Mouse (Mus musculus): ENCODE results near the gene Etv6. TPM values are rescaled to one million over a fixed set of nuclear protein-coding genes. Genes with fewer than 3 reads are reported as not detected.

Gene Etv6
- polyA plus RNA-seq, 1 experiment from 2014 or later: 16.5 TPM

- no peak for ATAC-seq (replicated peaks; ENCODE audit: low FRiP score, low TSS enrichment, low read depth)
Measured at GRCm38 (mm10) chr6:134256369-134256768, 220.9 kb downstream of the Etv6 start.

GRCm38 (mm10) chr6:134259913-134260312 is 224.4 kb downstream of the Etv6 start:
- H3K27me3 ChIP-seq (replicated peaks; ENCODE audit: control insufficient read depth, insufficient read depth, low read length): no peaks in the 10 kb centered on the region
- H3K9me3 ChIP-seq (ENCODE audit: control insufficient read depth, low read length): peaks cover 6% of the 10 kb centered on the region; the same call in 1 of the 2 replicates
- H3K4me3 ChIP-seq (ENCODE audit: low read depth, low read length): no peak overlapping the region
- no peak overlapping the region for H3K9ac ChIP-seq (ENCODE audit: low read length)
- 92% methylated on average over 8 of the region's 8 CpGs for WGBS
- no peak for DNase-seq (ENCODE audit: low spot score)
- H3K36me3 ChIP-seq (ENCODE audit: control insufficient read depth, insufficient read depth, low read length): peaks cover 37% of the 10 kb centered on the region
- H3K27ac ChIP-seq (ENCODE audit: low read depth): no peak overlapping the region
- H3K4me1 ChIP-seq (replicated peaks; ENCODE audit: control insufficient read depth, insufficient read depth, low read length): no peaks in the 10 kb centered on the region
- no peak overlapping the region for H3K4me2 ChIP-seq (ENCODE audit: low read length)
- no peak for ATAC-seq (replicated peaks; ENCODE audit: low FRiP score, low TSS enrichment, low read depth)

More at GRCm38 (mm10) chr6:134256369-134256768, 220.9 kb downstream of the Etv6 start:
- 72% methylated on average over 3 of the region's 3 CpGs for WGBS
- H3K9ac ChIP-seq (ENCODE audit: low read length): no peak overlapping the region
- no peaks in the 10 kb centered on the region for H3K4me1 ChIP-seq (replicated peaks; ENCODE audit: control insufficient read depth, insufficient read depth, low read length)
- no peak for DNase-seq (ENCODE audit: low spot score)
- no peaks in the 10 kb centered on the region for H3K27me3 ChIP-seq (replicated peaks; ENCODE audit: control insufficient read depth, insufficient read depth, low read length)
- H3K9me3 ChIP-seq (ENCODE audit: control insufficient read depth, low read length): peaks cover 6% of the 10 kb centered on the region; the same call in 1 of the 2 replicates
- H3K36me3 ChIP-seq (ENCODE audit: control insufficient read depth, insufficient read depth, low read length): peaks cover 8% of the 10 kb centered on the region
- no peak overlapping the region for H3K27ac ChIP-seq (ENCODE audit: low read depth)
- H3K4me3 ChIP-seq (ENCODE audit: low read depth, low read length): no peak overlapping the region
- no peak overlapping the region for H3K4me2 ChIP-seq (ENCODE audit: low read length)

- peaks cover 55% of the 10 kb centered on the region for H3K36me3 ChIP-seq (ENCODE audit: control insufficient read depth, insufficient read depth, low read length)
- 67% methylated on average over 3 of the region's 3 CpGs for WGBS
Measured at GRCm38 (mm10) chr6:134261904-134262303, 226.4 kb downstream of the Etv6 start.

GRCm38 (mm10) chr6:134262383-134262782 is 226.9 kb downstream of the Etv6 start:
- peak overlapping the region; percentile 38; the same call in 1 of the 2 replicates for H3K27ac ChIP-seq (ENCODE audit: low read depth)
- 88% methylated on average over 4 of the region's 4 CpGs for WGBS

More at GRCm38 (mm10) chr6:134261904-134262303, 226.4 kb downstream of the Etv6 start:
- H3K4me2 ChIP-seq (ENCODE audit: low read length): no peak overlapping the region
- no peak for ATAC-seq (replicated peaks; ENCODE audit: low FRiP score, low TSS enrichment, low read depth)
- H3K4me3 ChIP-seq (ENCODE audit: low read depth, low read length): no peak overlapping the region
- no peaks in the 10 kb centered on the region for H3K4me1 ChIP-seq (replicated peaks; ENCODE audit: control insufficient read depth, insufficient read depth, low read length)
- no peak overlapping the region for H3K27ac ChIP-seq (ENCODE audit: low read depth)
- H3K9ac ChIP-seq (ENCODE audit: low read length): no peak overlapping the region
- H3K27me3 ChIP-seq (replicated peaks; ENCODE audit: control insufficient read depth, insufficient read depth, low read length): no peaks in the 10 kb centered on the region
- DNase-seq (ENCODE audit: low spot score): no peak
- peaks cover 6% of the 10 kb centered on the region; the same call in 1 of the 2 replicates for H3K9me3 ChIP-seq (ENCODE audit: control insufficient read depth, low read length)

GRCm38 (mm10) chr6:134262911-134263607 is 227.6 kb downstream of the Etv6 start:
- H3K27ac ChIP-seq (ENCODE audit: low read depth): 0 out of 2 replicates have a peak overlapping the region, but pooled peaks have one; percentile 38
- H3K9ac ChIP-seq (ENCODE audit: low read length): no peak overlapping the region
- DNase-seq (ENCODE audit: low spot score) (no peak), ATAC-seq (replicated peaks; ENCODE audit: low FRiP score, low TSS enrichment, low read depth) (no peak; the same call in 1 of the 2 replicates)
- H3K4me3 ChIP-seq (ENCODE audit: low read depth, low read length): no peak overlapping the region
- peaks cover 6% of the 10 kb centered on the region; the same call in 1 of the 2 replicates for H3K9me3 ChIP-seq (ENCODE audit: control insufficient read depth, low read length)
- no peaks in the 10 kb centered on the region for H3K27me3 ChIP-seq (replicated peaks; ENCODE audit: control insufficient read depth, insufficient read depth, low read length)
- no peak overlapping the region for H3K4me2 ChIP-seq (ENCODE audit: low read length)
- WGBS: 65% methylated on average over 6 of the region's 6 CpGs
- H3K4me1 ChIP-seq (replicated peaks; ENCODE audit: control insufficient read depth, insufficient read depth, low read length): no peaks in the 10 kb centered on the region
- H3K36me3 ChIP-seq (ENCODE audit: control insufficient read depth, insufficient read depth, low read length): peaks cover 65% of the 10 kb centered on the region

More at GRCm38 (mm10) chr6:134262383-134262782, 226.9 kb downstream of the Etv6 start:
- no peak for DNase-seq (ENCODE audit: low spot score)
- no peak for ATAC-seq (replicated peaks; ENCODE audit: low FRiP score, low TSS enrichment, low read depth)
- Histone ChIP-seq H3K9ac (ENCODE audit: low read length) (no peak overlapping the region), H3K4me3 (ENCODE audit: low read depth, low read length) (no peak overlapping the region), H3K9me3 (ENCODE audit: control insufficient read depth, low read length) (peaks cover 6% of the 10 kb centered on the region; the same call in 1 of the 2 replicates), H3K27me3 (replicated peaks; ENCODE audit: control insufficient read depth, insufficient read depth, low read length) (no peaks in the 10 kb centered on the region), H3K4me1 (replicated peaks; ENCODE audit: control insufficient read depth, insufficient read depth, low read length) (no peaks in the 10 kb centered on the region), H3K4me2 (ENCODE audit: low read length) (no peak overlapping the region), H3K36me3 (ENCODE audit: control insufficient read depth, insufficient read depth, low read length) (peaks cover 60% of the 10 kb centered on the region)

- no peak overlapping the region for H3K9ac ChIP-seq (ENCODE audit: low read length)
- no peak overlapping the region for H3K4me2 ChIP-seq (ENCODE audit: low read length)
- 88% methylated on average over 2 of the region's 2 CpGs for WGBS
- H3K27ac ChIP-seq (ENCODE audit: low read depth): no peak overlapping the region
- no peaks in the 10 kb centered on the region for H3K4me1 ChIP-seq (replicated peaks; ENCODE audit: control insufficient read depth, insufficient read depth, low read length)
- ATAC-seq (replicated peaks; ENCODE audit: low FRiP score, low TSS enrichment, low read depth): no peak
- peaks cover 14% of the 10 kb centered on the region; the same call in 1 of the 2 replicates for H3K36me3 ChIP-seq (ENCODE audit: control insufficient read depth, insufficient read depth, low read length)
- H3K4me3 ChIP-seq (ENCODE audit: low read depth, low read length): no peak overlapping the region
- H3K9me3 ChIP-seq (ENCODE audit: control insufficient read depth, low read length): no peaks in the 10 kb centered on the region
- no peak for DNase-seq (ENCODE audit: low spot score)
- H3K27me3 ChIP-seq (replicated peaks; ENCODE audit: control insufficient read depth, insufficient read depth, low read length): no peaks in the 10 kb centered on the region
Measured at GRCm38 (mm10) chr6:134273884-134274283, 238.4 kb downstream of the Etv6 start.

- H3K4me1 ChIP-seq (replicated peaks; ENCODE audit: control insufficient read depth, insufficient read depth, low read length): no peaks in the 10 kb centered on the region
- H3K36me3 ChIP-seq (ENCODE audit: control insufficient read depth, insufficient read depth, low read length): peaks cover 3% of the 10 kb centered on the region; the same call in 1 of the 2 replicates
- 94% methylated on average over 2 of the region's 2 CpGs for WGBS
- no peak for DNase-seq (ENCODE audit: low spot score)
- no peak overlapping the region for H3K4me2 ChIP-seq (ENCODE audit: low read length)
- ATAC-seq (replicated peaks; ENCODE audit: low FRiP score, low TSS enrichment, low read depth): no peak
- H3K27me3 ChIP-seq (replicated peaks; ENCODE audit: control insufficient read depth, insufficient read depth, low read length): no peaks in the 10 kb centered on the region
- no peaks in the 10 kb centered on the region for H3K9me3 ChIP-seq (ENCODE audit: control insufficient read depth, low read length)
- H3K4me3 ChIP-seq (ENCODE audit: low read depth, low read length): no peak overlapping the region
- no peak overlapping the region for H3K9ac ChIP-seq (ENCODE audit: low read length)
- H3K27ac ChIP-seq (ENCODE audit: low read depth): no peak overlapping the region
Measured at GRCm38 (mm10) chr6:134276954-134277353, 241.5 kb downstream of the Etv6 start.

- no peaks in the 10 kb centered on the region for H3K27me3 ChIP-seq (replicated peaks; ENCODE audit: control insufficient read depth, insufficient read depth, low read length)
- no peak overlapping the region for H3K9ac ChIP-seq (ENCODE audit: low read length)
- H3K9me3 ChIP-seq (ENCODE audit: control insufficient read depth, low read length): no peaks in the 10 kb centered on the region
- ATAC-seq (replicated peaks; ENCODE audit: low FRiP score, low TSS enrichment, low read depth) (no peak), DNase-seq (ENCODE audit: low spot score) (no peak)
- H3K36me3 ChIP-seq (ENCODE audit: control insufficient read depth, insufficient read depth, low read length): no peaks in the 10 kb centered on the region
- no peaks in the 10 kb centered on the region for H3K4me1 ChIP-seq (replicated peaks; ENCODE audit: control insufficient read depth, insufficient read depth, low read length)
- WGBS: 79% methylated on average over 3 of the region's 3 CpGs
- no peak overlapping the region for H3K4me3 ChIP-seq (ENCODE audit: low read depth, low read length)
- no peak overlapping the region for H3K27ac ChIP-seq (ENCODE audit: low read depth)
- no peak overlapping the region for H3K4me2 ChIP-seq (ENCODE audit: low read length)
Measured at GRCm38 (mm10) chr6:134282095-134282494, 246.6 kb downstream of the Etv6 start.

GRCm38 (mm10) chr6:134291823-134292222 is 256.3 kb downstream of the Etv6 start:
- DNase-seq (ENCODE audit: low spot score): no peak
- no peak for ATAC-seq (replicated peaks; ENCODE audit: low FRiP score, low TSS enrichment, low read depth)
- Histone ChIP-seq H3K27me3 (replicated peaks; ENCODE audit: control insufficient read depth, insufficient read depth, low read length) (no peaks in the 10 kb centered on the region), H3K27ac (ENCODE audit: low read depth) (no peak overlapping the region), H3K4me2 (ENCODE audit: low read length) (no peak overlapping the region), H3K36me3 (ENCODE audit: control insufficient read depth, insufficient read depth, low read length) (no peaks in the 10 kb centered on the region), H3K9ac (ENCODE audit: low read length) (no peak overlapping the region), H3K9me3 (ENCODE audit: control insufficient read depth, low read length) (no peaks in the 10 kb centered on the region), H3K4me1 (replicated peaks; ENCODE audit: control insufficient read depth, insufficient read depth, low read length) (no peaks in the 10 kb centered on the region), H3K4me3 (ENCODE audit: low read depth, low read length) (no peak overlapping the region)
- WGBS: 94% methylated on average over 3 of the region's 3 CpGs

All from intestine, embryonic 14.5 days (tissue).